14 mouse cellular contexts compared by ENCODE assay signal in the genomic region with DNA sequence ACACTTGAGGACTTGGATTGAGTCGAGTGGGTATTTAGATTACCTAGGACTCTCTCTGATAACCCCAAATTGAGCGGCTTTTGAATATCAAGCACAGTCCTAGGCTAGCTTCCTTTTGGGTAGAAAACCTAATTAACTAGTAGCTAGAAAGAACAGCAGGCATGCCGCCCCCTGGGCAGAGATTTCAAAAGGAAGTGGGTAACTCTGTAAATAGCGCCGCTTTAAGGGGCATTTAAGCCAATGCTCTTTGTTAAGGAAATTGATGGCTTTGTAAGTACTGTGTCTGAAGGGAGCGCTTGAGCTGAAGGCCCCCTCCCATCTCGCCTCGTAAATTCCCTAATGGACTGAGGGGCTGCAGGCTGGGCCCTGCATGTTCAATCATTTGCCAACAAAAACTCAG.
DNase-seq lines count a peak whose midpoint lies in the region; ATAC-seq and TF ChIP-seq lines count a peak whose summit lies in the region.
"Had no signal": no experiment of that assay in that cellular context is flagged by ENCODE, and none has a peak within 500 bp of the region (broad histone marks: within the 10 kb centered on the region; RNA-seq: fewer than 3 reads in every experiment).

No protein-coding gene starts in this region.

- H3K27me3 ChIP-seq in kidney, postnatal 0 days (ENCODE audit: insufficient read depth, low read length): no peaks in the 10 kb centered on the region
- H3K27me3 ChIP-seq in forebrain, embryonic 15.5 days: peaks cover 3% of the 10 kb centered on the region; the same call in 1 of the 2 replicates
- no peaks in the 10 kb centered on the region; the same call in 1 of the 2 replicates for H3K27me3 ChIP-seq in limb, embryonic 12.5 days
- peaks cover 48% of the 10 kb centered on the region for H3K27me3 ChIP-seq in neural tube, embryonic 15.5 days (replicated peaks)
- H3K27me3 ChIP-seq in thymus, adult 2 months (ENCODE audit: control insufficient read depth, insufficient read depth, low read length): no peaks in the 10 kb centered on the region
- H3K27me3 ChIP-seq: embryonic facial prominence, embryonic 13.5 days; liver, embryonic 15.5 days had no signal

- TF ChIP-seq CTCF in kidney, postnatal 0 days (IDR thresholded peaks at IDR 0.05; ENCODE audit: low read depth): 0 out of 2 replicates have a peak, but pooled peaks have one; percentile 6
- TF ChIP-seq CTCF in thymus, adult 2 months (IDR thresholded peaks at IDR 0.05; ENCODE audit: borderline replicate concordance, control insufficient read depth, extremely low read depth, insufficient read depth, low read length, poor library complexity): no peak

- DNase-seq in kidney, postnatal 0 days (ENCODE audit: low spot score): peak; percentile 41
- no peak for DNase-seq in kidney, adult 11 months
- DNase-seq in thymus, adult 2 months: no peak
- no peak for DNase-seq in left cerebral cortex, adult 9 months (ENCODE audit: low spot score in 2 of 2)
- DNase-seq in layer of hippocampus, adult 18-20 months (ENCODE audit: low spot score in 2 of 2): no peak
- DNase-seq: B cell, adult 2 months; gastrocnemius, postnatal 36 days; heart, postnatal 36 days; layer of hippocampus, adult 9-11 months had no signal

- H3K9me3 ChIP-seq in kidney, postnatal 0 days (replicated peaks; ENCODE audit: low read length): no peaks in the 10 kb centered on the region
- H3K9me3 ChIP-seq in forebrain, embryonic 15.5 days: no peaks in the 10 kb centered on the region
- no peaks in the 10 kb centered on the region for H3K9me3 ChIP-seq in limb, embryonic 12.5 days
- H3K9me3 ChIP-seq in neural tube, embryonic 15.5 days (replicated peaks): no peaks in the 10 kb centered on the region
- H3K9me3 ChIP-seq: embryonic facial prominence, embryonic 13.5 days; liver, embryonic 15.5 days had no signal

- H3K9ac ChIP-seq in kidney, postnatal 0 days (ENCODE audit: low read depth, low read length): no peak overlapping the region
- no peak overlapping the region for H3K9ac ChIP-seq in forebrain, embryonic 15.5 days (replicated peaks)
- no peak overlapping the region for H3K9ac ChIP-seq in limb, embryonic 12.5 days (replicated peaks)
- H3K9ac ChIP-seq in neural tube, embryonic 15.5 days (replicated peaks): no peak overlapping the region
- H3K9ac ChIP-seq: embryonic facial prominence, embryonic 13.5 days; liver, embryonic 15.5 days had no signal

- no peaks in the 10 kb centered on the region for H3K36me3 ChIP-seq in kidney, postnatal 0 days (ENCODE audit: insufficient read depth, low read length)
- H3K36me3 ChIP-seq in forebrain, embryonic 15.5 days: no peaks in the 10 kb centered on the region
- no peaks in the 10 kb centered on the region for H3K36me3 ChIP-seq in limb, embryonic 12.5 days
- no peaks in the 10 kb centered on the region for H3K36me3 ChIP-seq in neural tube, embryonic 15.5 days
- no peaks in the 10 kb centered on the region for H3K36me3 ChIP-seq in thymus, adult 2 months (ENCODE audit: control insufficient read depth, insufficient read depth, low read length)
- H3K36me3 ChIP-seq: embryonic facial prominence, embryonic 13.5 days; liver, embryonic 15.5 days had no signal

- no peak overlapping the region for H3K4me3 ChIP-seq in kidney, postnatal 0 days (replicated peaks; ENCODE audit: low read depth, low read length)
- H3K4me3 ChIP-seq in forebrain, embryonic 15.5 days: no peak overlapping the region
- H3K4me3 ChIP-seq in limb, embryonic 12.5 days (replicated peaks): no peak overlapping the region
- no peak overlapping the region for H3K4me3 ChIP-seq in neural tube, embryonic 15.5 days (replicated peaks)
- H3K4me3 ChIP-seq in thymus, adult 2 months (ENCODE audit: control insufficient read depth, insufficient read depth, low read length): no peak overlapping the region
- H3K4me3 ChIP-seq: embryonic facial prominence, embryonic 13.5 days; liver, embryonic 15.5 days had no signal

- 6% methylated on average over 8 of the region's 8 CpGs for WGBS in kidney, postnatal 0 days
- 1% methylated on average over 8 of the region's 8 CpGs for WGBS in forebrain, embryonic 15.5 days
- WGBS in limb, embryonic 12.5 days: 1% methylated on average over 8 of the region's 8 CpGs
- WGBS in neural tube, embryonic 15.5 days: 3% methylated on average over 8 of the region's 8 CpGs
- WGBS in thymus, adult 2 months: 37% methylated on average over 8 of the region's 8 CpGs

- no peaks in the 10 kb centered on the region for H3K4me1 ChIP-seq in kidney, postnatal 0 days (replicated peaks; ENCODE audit: insufficient read depth, low read length)
- H3K4me1 ChIP-seq in forebrain, embryonic 15.5 days: peaks cover 6% of the 10 kb centered on the region
- H3K4me1 ChIP-seq in limb, embryonic 12.5 days (replicated peaks): peaks cover 10% of the 10 kb centered on the region
- peaks cover 8% of the 10 kb centered on the region for H3K4me1 ChIP-seq in neural tube, embryonic 15.5 days
- H3K4me1 ChIP-seq in thymus, adult 2 months (replicated peaks; ENCODE audit: control insufficient read depth, insufficient read depth, low read length): no peaks in the 10 kb centered on the region
- H3K4me1 ChIP-seq: liver, embryonic 15.5 days had no signal

- no peak overlapping the region for H3K27ac ChIP-seq in kidney, postnatal 0 days
- H3K27ac ChIP-seq in forebrain, embryonic 15.5 days (replicated peaks): no peak overlapping the region
- no peak overlapping the region for H3K27ac ChIP-seq in limb, embryonic 12.5 days
- H3K27ac ChIP-seq in neural tube, embryonic 15.5 days (replicated peaks): no peak overlapping the region
- no peak overlapping the region for H3K27ac ChIP-seq in thymus, adult 2 months (ENCODE audit: control insufficient read depth, insufficient read depth, low read length)
- H3K27ac ChIP-seq: embryonic facial prominence, embryonic 13.5 days; liver, embryonic 15.5 days had no signal

- H3K4me2 ChIP-seq in kidney, postnatal 0 days (ENCODE audit: low read length): no peak overlapping the region
- no peak overlapping the region for H3K4me2 ChIP-seq in forebrain, embryonic 15.5 days (replicated peaks)
- peak overlapping the region; percentile 22; the same call in 1 of the 2 replicates for H3K4me2 ChIP-seq in limb, embryonic 12.5 days
- H3K4me2 ChIP-seq in neural tube, embryonic 15.5 days: no peak overlapping the region
- H3K4me2 ChIP-seq: embryonic facial prominence, embryonic 13.5 days; liver, embryonic 15.5 days had no signal

- ATAC-seq in kidney, postnatal 0 days (replicated peaks; ENCODE audit: low FRiP score, low read depth): no peak
- ATAC-seq in forebrain, embryonic 15.5 days (replicated peaks): peak; percentile 90
- ATAC-seq in limb, embryonic 12.5 days (ENCODE audit: insufficient number of reproducible peaks, insufficient read depth, low FRiP score, low TSS enrichment, low read depth): peak; percentile 73; the same call in 1 of the 2 replicates
- ATAC-seq in neural tube, embryonic 15.5 days (ENCODE audit: low FRiP score): peak; percentile 66

- TF ChIP-seq POLR2A in thymus, adult 2 months (IDR thresholded peaks at IDR 0.05; ENCODE audit: control insufficient read depth, extremely low read depth, insufficient read depth, low read length, poor library complexity): no peak
